Mouse (Mus musculus) adrenal gland, postnatal 14 days (tissue): ENCODE data around the gene Pus1. TPM values are rescaled to one million over a fixed set of nuclear protein-coding genes. Genes with fewer than 3 reads are reported as not detected.

Experiments used
- DNase-seq: peaks from one replicate; pipeline ENCODE4 v3.0.0; 2021; ENCODE audit warnings: mixed read lengths
- long read RNA-seq, 2 experiments: library from polyadenylated mRNA; stranded (forward); transcript quantifications; one replicate each; pipeline ENCODE4 v2.0.0; 2021
- total RNA-seq: library from RNA; stranded (reverse); gene quantifications from 2 replicates; pipeline ENCODE4 v1.2.3, GENCODE M21; 2021

Gene Pus1
- 38.5 and 45.8 TPM in 2 replicates for total RNA-seq
- long read RNA-seq, experiment 1, transcript Pus1-207 (6 exons, 1,510 nt) = minor isoform, 10 of 46 reads
- long read RNA-seq, experiment 1, transcript Pus1-202 (6 exons, 1,814 nt) = major isoform, 22 of 46 reads
- long read RNA-seq, experiment 1, partial matches to known transcripts = 6 of 46 reads
- long read RNA-seq, experiment 1, other reads (novel, unspliced or antisense) = 6 of 46 reads
- long read RNA-seq, experiment 2, transcript Pus1-202 (6 exons, 1,814 nt) = major isoform, 12 of 25 reads
- long read RNA-seq, experiment 2, transcript Pus1-207 (6 exons, 1,510 nt) = minor isoform, 5 of 25 reads
- long read RNA-seq, experiment 2, partial matches to known transcripts = 1 of 25 reads
- long read RNA-seq, experiment 2, other reads (novel, unspliced or antisense) = 7 of 25 reads

GRCm38 (mm10) chr5:110779998-110780760 is at the start of gene Pus1:
Pus1 (minus strand) TSS chr5:110780659.
- peak; percentile 97 for DNase-seq

GRCm38 (mm10) chr5:110827576-110827975 is 47.1 kb upstream of the Pus1 start:
- no peak for DNase-seq

GRCm38 (mm10) chr5:110826781-110827495 is 46.5 kb upstream of the Pus1 start:
- no peak for DNase-seq

- DNase-seq = no peak
Observed at GRCm38 (mm10) chr5:110824421-110824820, 44.0 kb upstream of the Pus1 start.

GRCm38 (mm10) chr5:110809667-110810325 is 29.3 kb upstream of the Pus1 start, which contains the start of gene Ulk1:
Ulk1 (minus strand) TSS chr5:110810097.
- DNase-seq = peak; percentile 100

- DNase-seq = peak; percentile 52
Observed at GRCm38 (mm10) chr5:110808821-110809666, 28.6 kb upstream of the Pus1 start.

GRCm38 (mm10) chr5:110808061-110808631 is 27.7 kb upstream of the Pus1 start:
- peak; percentile 94 for DNase-seq

- DNase-seq = no peak
Observed at GRCm38 (mm10) chr5:110807453-110807852, 27.0 kb upstream of the Pus1 start.

- no peak for DNase-seq
Observed at GRCm38 (mm10) chr5:110806676-110807075, 26.2 kb upstream of the Pus1 start.

- DNase-seq = no peak
Observed at GRCm38 (mm10) chr5:110806154-110806553, 25.7 kb upstream of the Pus1 start.

- peak; percentile 26 for DNase-seq
Observed at GRCm38 (mm10) chr5:110804012-110804743, 23.7 kb upstream of the Pus1 start.

- no peak for DNase-seq
Observed at GRCm38 (mm10) chr5:110802809-110803208, 22.4 kb upstream of the Pus1 start.

- DNase-seq = peak; percentile 45
Observed at GRCm38 (mm10) chr5:110802186-110802585, 21.7 kb upstream of the Pus1 start.

- no peak for DNase-seq
Observed at GRCm38 (mm10) chr5:110801036-110801624, 20.7 kb upstream of the Pus1 start.

GRCm38 (mm10) chr5:110797696-110798095 is 17.2 kb upstream of the Pus1 start:
- DNase-seq = peak; percentile 67

GRCm38 (mm10) chr5:110794363-110794762 is 13.9 kb upstream of the Pus1 start:
- DNase-seq = no peak

GRCm38 (mm10) chr5:110788684-110789083 is 8.2 kb upstream of the Pus1 start:
- DNase-seq = peak; percentile 68

GRCm38 (mm10) chr5:110786081-110786835 is 5.8 kb upstream of the Pus1 start:
- DNase-seq = no peak

GRCm38 (mm10) chr5:110783150-110783549 is 2.7 kb upstream of the Pus1 start:
- DNase-seq = no peak
